Mouse (Mus musculus) liver, postnatal 0 days (tissue): Measurements from ENCODE around the gene Pcnx.

Experiments
- CTCF ChIP-seq: sonication (generic); IDR thresholded peaks from 2 replicates; pipeline ENCODE4 v1.5.1; 2016; ENCODE audit warnings: antibody characterized with exemption, low read depth
- EP300 ChIP-seq: IDR thresholded peaks from 2 replicates; pipeline ENCODE4 v1.6.1; 2016; ENCODE audit warnings: antibody characterized with exemption, low read depth, mild to moderate bottlenecking

- TF ChIP-seq CTCF, result no peak
- TF ChIP-seq EP300, result no peak
Observed at GRCm38 (mm10) chr12:81928382-81928770, 68.6 kb downstream of the Pcnx start.
